Mouse (Mus musculus): ENCODE measurements around the gene Cngb1.

The Cngb1 gene

GRCm38 (mm10) chr8:95324646-95325045, 18.3 kb upstream of the Cngb1 start:
- no peak for DNase-seq (ENCODE audit: low spot score in 2 of 2)

GRCm38 (mm10) chr8:95323201-95323600, 16.8 kb upstream of the Cngb1 start:
- DNase-seq (ENCODE audit: low spot score in 2 of 2) = no peak

GRCm38 (mm10) chr8:95320224-95321139, 14.1 kb upstream of the Cngb1 start:
- DNase-seq (ENCODE audit: low spot score in 2 of 2) = no peak

- no peak for DNase-seq (ENCODE audit: low spot score in 2 of 2)
Observed at GRCm38 (mm10) chr8:95315350-95315749, 9.0 kb upstream of the Cngb1 start.

GRCm38 (mm10) chr8:95314707-95315106, 8.3 kb upstream of the Cngb1 start:
- DNase-seq (ENCODE audit: low spot score in 2 of 2) = no peak

GRCm38 (mm10) chr8:95313857-95314256, 7.5 kb upstream of the Cngb1 start:
- no peak for DNase-seq (ENCODE audit: low spot score in 2 of 2)

GRCm38 (mm10) chr8:95312836-95313235, 6.5 kb upstream of the Cngb1 start:
- no peak for DNase-seq (ENCODE audit: low spot score in 2 of 2)

GRCm38 (mm10) chr8:95310342-95310970, 4.1 kb upstream of the Cngb1 start, which contains the start of gene Tepp:
Gene Tepp, plus strand, starts transcription at chr8:95310566.
- no peak for DNase-seq (ENCODE audit: low spot score in 2 of 2)

- DNase-seq (ENCODE audit: low spot score in 2 of 2) = no peak
Observed at GRCm38 (mm10) chr8:95305526-95305925, 859 bp downstream of the Cngb1 start.

GRCm38 (mm10) chr8:95302410-95302809, 4.0 kb downstream of the Cngb1 start:
- DNase-seq (ENCODE audit: low spot score in 2 of 2) = no peak

- no peak for DNase-seq (ENCODE audit: low spot score in 2 of 2)
Observed at GRCm38 (mm10) chr8:95293891-95294290, 12.5 kb downstream of the Cngb1 start.

- no peak for DNase-seq (ENCODE audit: low spot score in 2 of 2)
Observed at GRCm38 (mm10) chr8:95293172-95293571, 13.2 kb downstream of the Cngb1 start.

- DNase-seq (ENCODE audit: low spot score in 2 of 2) = no peak
Observed at GRCm38 (mm10) chr8:95289066-95289650, 17.2 kb downstream of the Cngb1 start.

GRCm38 (mm10) chr8:95281493-95281892, 24.9 kb downstream of the Cngb1 start:
- DNase-seq (ENCODE audit: low spot score in 2 of 2) = peak in 1 of 2 experiments; percentile 10

GRCm38 (mm10) chr8:95272871-95273270, 33.5 kb downstream of the Cngb1 start:
- DNase-seq (ENCODE audit: low spot score in 2 of 2) = no peak

- no peak for DNase-seq (ENCODE audit: low spot score in 2 of 2)
Observed at GRCm38 (mm10) chr8:95271841-95272240, 34.5 kb downstream of the Cngb1 start.

- no peak for DNase-seq (ENCODE audit: low spot score in 2 of 2)
Observed at GRCm38 (mm10) chr8:95270501-95270900, 35.9 kb downstream of the Cngb1 start.

GRCm38 (mm10) chr8:95262181-95262580, 44.2 kb downstream of the Cngb1 start:
- DNase-seq (ENCODE audit: low spot score in 2 of 2) = no peak

- no peak for DNase-seq (ENCODE audit: low spot score in 2 of 2)
Observed at GRCm38 (mm10) chr8:95255611-95256010, 50.8 kb downstream of the Cngb1 start.

GRCm38 (mm10) chr8:95254564-95255434, 51.6 kb downstream of the Cngb1 start:
- peak; percentile 83 to 99 for DNase-seq (ENCODE audit: low spot score in 2 of 2)

- DNase-seq (ENCODE audit: low spot score in 2 of 2) = no peak
Observed at GRCm38 (mm10) chr8:95252056-95252455, 54.3 kb downstream of the Cngb1 start.

GRCm38 (mm10) chr8:95249847-95250246, 56.5 kb downstream of the Cngb1 start:
- DNase-seq (ENCODE audit: low spot score in 2 of 2) = no peak

Data from left cerebral cortex, adult 9 months (tissue).